Mouse (Mus musculus) heart, adult 18-20 months (tissue): ENCODE data around the gene Tas2r135. TPM values are rescaled to one million over a fixed set of nuclear protein-coding genes. Genes with fewer than 3 reads are reported as not detected.

Source experiments
- DNase-seq, 2 experiments: peaks; one replicate each; pipeline ENCODE4 v3.0.0; 2021 to 2022; ENCODE audit warnings: mixed read lengths in 1 of 2
- total RNA-seq, 2 experiments: library from RNA; stranded (reverse); gene quantifications; 2 replicates each; pipeline ENCODE4 v1.2.3; 2021

Gene Tas2r135
- total RNA-seq, 2 experiments from 2014 or later = not detected

DNA sequence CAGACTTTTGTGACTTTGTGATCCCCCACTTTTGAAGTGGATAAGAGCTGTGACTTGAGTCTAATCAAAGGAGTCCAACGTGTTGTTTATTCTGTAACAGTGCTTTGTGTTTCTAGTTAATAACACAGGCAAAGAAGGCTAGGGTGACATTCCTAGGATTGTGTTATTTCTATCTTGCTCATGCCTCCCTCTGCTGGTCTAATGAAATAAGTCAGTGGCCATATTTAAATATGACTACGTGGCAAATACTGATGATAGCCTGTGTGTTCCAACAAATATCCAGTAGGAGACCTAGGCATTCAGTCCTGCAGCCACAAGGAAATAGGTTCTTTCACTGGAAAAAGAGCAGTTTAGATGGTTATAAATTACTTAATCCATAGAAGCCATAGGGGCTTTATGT is 28.3 kb downstream of the Tas2r135 start:
- DNase-seq = peak in 1 of 2 experiments; percentile 38

DNA sequence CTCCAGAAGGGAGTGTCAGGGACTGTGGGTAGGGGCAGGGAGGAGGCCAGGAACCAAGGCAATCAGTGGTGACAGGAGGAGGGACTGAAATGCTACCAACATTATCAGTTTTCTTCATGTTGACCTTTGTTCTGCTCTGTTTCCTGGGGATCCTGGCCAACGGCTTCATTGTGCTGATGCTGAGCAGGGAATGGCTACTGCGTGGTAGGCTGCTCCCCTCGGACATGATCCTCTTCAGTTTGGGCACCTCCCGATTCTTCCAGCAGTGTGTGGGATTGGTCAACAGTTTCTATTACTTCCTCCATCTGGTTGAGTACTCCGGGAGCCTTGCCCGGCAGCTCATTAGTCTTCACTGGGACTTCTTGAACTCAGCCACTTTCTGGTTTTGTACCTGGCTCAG is 29.2 kb downstream of the Tas2r135 start, which contains the start of gene Tas2r126:
Tas2r126 (plus strand) TSS at position 90 of the 400 bp plus-strand sequence.
- peak; percentile 20 to 47 for DNase-seq

DNA sequence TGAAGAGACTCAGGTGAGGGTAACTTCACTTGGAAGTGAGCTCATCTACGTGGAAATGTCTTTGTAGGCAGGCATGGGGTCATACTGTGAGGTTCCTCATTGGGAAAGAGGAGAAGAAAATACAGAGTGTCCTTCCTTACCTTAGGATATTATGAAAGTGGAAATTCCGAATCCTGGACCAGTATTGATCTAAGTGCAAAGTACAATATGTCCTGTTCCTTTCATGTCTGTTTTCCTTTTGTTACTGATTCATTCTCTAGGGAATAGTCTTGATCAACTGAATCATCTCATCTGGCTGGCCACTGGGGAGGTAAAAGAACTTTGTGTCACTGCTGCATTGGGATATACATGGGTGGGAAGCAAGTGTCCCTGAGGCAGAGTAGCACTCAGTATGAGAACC is 30.3 kb downstream of the Tas2r135 start:
- no peak for DNase-seq

DNA sequence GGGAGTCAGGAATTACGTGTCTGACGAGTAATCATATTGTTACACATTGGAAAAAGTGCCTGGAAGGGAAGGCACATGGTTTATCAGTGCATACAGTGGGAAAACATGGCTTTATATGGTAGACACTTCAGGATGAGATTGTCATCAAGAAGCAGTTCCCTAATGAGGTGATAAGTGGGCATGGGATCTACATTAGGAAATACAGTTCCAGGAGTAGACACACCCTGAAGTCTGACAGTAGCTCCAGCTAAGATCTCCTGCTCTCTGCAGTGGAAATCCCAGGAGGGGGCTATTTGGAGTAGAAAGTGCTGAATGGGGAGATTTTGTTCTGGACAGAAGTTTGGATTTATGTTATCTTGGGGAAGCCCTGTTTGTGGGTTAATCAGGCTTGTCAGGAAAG is 36.2 kb downstream of the Tas2r135 start:
- DNase-seq = no peak

DNA sequence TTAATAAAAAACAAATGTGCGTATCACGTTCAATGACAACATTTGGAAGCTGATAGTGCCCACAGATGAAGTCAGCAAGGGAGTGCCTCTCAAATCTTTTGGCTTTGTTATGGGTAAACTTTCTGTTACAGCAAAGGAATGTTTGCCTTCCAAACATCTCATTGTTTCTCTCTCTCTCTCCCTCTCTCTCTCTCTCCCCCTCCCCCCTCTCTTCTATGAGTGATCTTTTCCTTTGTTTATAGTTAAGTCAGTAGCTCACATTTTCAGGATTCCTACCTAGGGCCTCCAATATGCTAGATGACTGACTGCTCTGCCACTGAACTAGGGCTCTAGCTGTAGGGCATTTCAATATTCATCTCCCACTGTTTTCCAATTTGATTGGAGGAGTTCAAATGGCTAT is 39.3 kb downstream of the Tas2r135 start:
- no peak for DNase-seq

DNA sequence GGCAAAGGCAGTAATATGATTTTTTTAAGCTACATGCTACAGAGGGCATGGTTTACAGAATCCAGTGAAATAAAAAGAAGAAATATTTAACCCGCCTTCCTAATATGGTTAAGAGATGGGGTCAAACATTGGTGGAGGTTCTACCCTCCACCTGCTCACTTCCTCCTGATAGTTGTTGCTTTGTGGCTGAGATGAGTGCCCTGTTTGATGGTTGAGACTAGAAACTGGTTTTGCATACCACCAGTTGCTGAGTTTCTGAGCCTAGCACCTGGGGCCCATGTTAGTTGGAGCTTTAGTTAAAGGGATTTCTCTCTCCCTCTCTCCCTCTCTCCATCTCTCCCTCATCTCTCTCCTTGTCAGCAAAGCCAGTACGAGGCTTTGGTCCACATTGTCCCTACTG is 42.1 kb downstream of the Tas2r135 start:
- DNase-seq = no peak

Other genes with a start within 250 kb of the Tas2r135 start
- not detected for gene Tas2r144, start 190.1 kb upstream of the Tas2r135 start, total RNA-seq
- 100 to 1,000 TPM; 151 to 158 TPM for gene Gstk1, start 159.5 kb upstream of the Tas2r135 start, total RNA-seq
- gene Tmem139, start 143.5 kb upstream of the Tas2r135 start, total RNA-seq = under 1 TPM in 1 of 2 experiments, not detected in 1; 0.33 TPM
- gene Casp2, start 140.4 kb upstream of the Tas2r135 start, total RNA-seq = 10 to 100 TPM; 11.0 to 13.7 TPM
- 1 to 10 TPM; 3.7 to 4.7 TPM for gene Clcn1, start 118.7 kb upstream of the Tas2r135 start, total RNA-seq
- gene Fam131b, start 80.8 kb upstream of the Tas2r135 start, total RNA-seq = under 1 TPM; 0.35 to 0.44 TPM
- gene Zyx, start 55.8 kb upstream of the Tas2r135 start, total RNA-seq = 10 to 100 TPM; 50.2 to 51.8 TPM
- gene Epha1, start 32.2 kb upstream of the Tas2r135 start, total RNA-seq = under 1 TPM; 0.20 to 0.26 TPM
- gene Tas2r143, start 5.2 kb upstream of the Tas2r135 start, total RNA-seq = not detected
- gene Tas2r126, start 29.1 kb downstream of the Tas2r135 start, total RNA-seq = not detected
- gene Olfr458, start 59.8 kb downstream of the Tas2r135 start, total RNA-seq = not detected
- gene Olfr457, start 70.9 kb downstream of the Tas2r135 start, total RNA-seq = not detected
- not detected for gene Olfr456, start 81.8 kb downstream of the Tas2r135 start, total RNA-seq
- not detected for gene Olfr455, start 142.2 kb downstream of the Tas2r135 start, total RNA-seq
- gene Tcaf3, start 192.3 kb downstream of the Tas2r135 start, total RNA-seq = not detected
- 1 to 10 TPM; 2.8 to 5.0 TPM for gene Tcaf2, start 239.8 kb downstream of the Tas2r135 start, total RNA-seq